Mouse (Mus musculus): Measurements from ENCODE around the gene Faim2.

Faim2 gene

GRCm38 (mm10) chr15:99463194-99463593, 64.8 kb downstream of the Faim2 start:
- DNase-seq (ENCODE audit: low spot score in 2 of 2), result no peak

- DNase-seq (ENCODE audit: low spot score in 2 of 2), result peak; percentile 85 to 86
Observed at GRCm38 (mm10) chr15:99457606-99458401, 70.2 kb downstream of the Faim2 start, which contains the start of gene Nckap5l. TSS of gene Nckap5l (minus strand) at chr15:99457748.

GRCm38 (mm10) chr15:99456963-99457605, 70.9 kb downstream of the Faim2 start:
- peak; percentile 26 to 32 for DNase-seq (ENCODE audit: low spot score in 2 of 2)

- DNase-seq (ENCODE audit: low spot score in 2 of 2), result no peak
Observed at GRCm38 (mm10) chr15:99456338-99456962, 71.5 kb downstream of the Faim2 start.

DNA sequence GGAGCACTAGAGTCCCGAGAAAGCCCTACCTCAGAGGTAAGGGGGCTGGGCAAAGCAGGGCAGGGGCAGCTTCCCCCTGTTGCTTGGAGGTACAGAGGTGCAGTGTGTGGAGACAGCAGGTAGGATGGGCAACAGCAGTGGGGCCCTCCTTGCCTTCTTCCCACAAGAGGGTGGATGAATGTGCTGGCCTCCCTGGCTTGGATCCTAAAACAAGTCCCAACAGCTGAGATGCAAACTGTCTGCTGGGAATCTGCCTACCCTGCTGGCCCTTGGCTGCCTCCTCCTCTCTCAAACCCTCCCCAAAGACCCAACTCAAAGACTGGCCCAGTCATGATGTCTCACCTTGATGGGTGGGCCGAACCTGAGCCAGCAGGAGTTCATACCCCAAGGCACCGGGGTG, 72.5 kb downstream of the Faim2 start:
- DNase-seq (ENCODE audit: low spot score in 2 of 2), result no peak

DNA sequence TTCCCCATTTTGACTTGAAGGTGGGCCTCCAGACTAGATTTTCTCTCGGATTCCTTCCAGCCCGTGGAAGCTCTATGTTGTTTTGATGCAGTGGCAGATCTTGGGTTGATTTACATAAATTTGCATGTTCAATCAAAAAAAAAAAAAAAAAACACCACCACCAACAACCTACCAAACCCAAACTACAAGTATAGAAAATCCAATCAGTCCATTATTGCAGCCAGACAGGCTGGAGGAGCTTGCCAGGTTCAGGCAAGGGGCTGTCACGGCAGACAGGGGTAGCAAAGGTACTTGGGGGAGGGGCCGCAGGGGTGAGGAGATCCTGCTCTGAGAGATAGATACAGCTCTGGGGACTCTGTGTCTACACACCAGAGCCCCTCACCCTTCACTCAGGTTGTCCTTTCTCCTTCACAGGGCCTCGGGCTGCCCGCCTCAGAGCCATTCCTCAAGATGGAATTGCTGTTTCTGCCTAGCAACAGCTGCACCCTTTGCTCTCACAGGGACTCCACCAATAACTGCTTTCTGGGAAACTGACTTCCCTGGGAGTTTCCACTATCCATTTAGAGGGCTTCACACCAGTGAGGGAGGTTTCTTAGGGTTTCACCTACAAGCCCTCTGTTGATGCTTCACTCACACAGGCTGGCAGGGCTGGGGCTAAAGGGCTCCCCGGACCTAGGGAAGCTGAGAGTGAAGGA, 73.2 kb downstream of the Faim2 start:
- no peak for DNase-seq (ENCODE audit: low spot score in 2 of 2)

- no peak for DNase-seq (ENCODE audit: low spot score in 2 of 2)
Observed at GRCm38 (mm10) chr15:99453153-99453900, 74.6 kb downstream of the Faim2 start.

GRCm38 (mm10) chr15:99449751-99450280, 78.1 kb downstream of the Faim2 start:
- DNase-seq (ENCODE audit: low spot score in 2 of 2), result no peak

GRCm38 (mm10) chr15:99449131-99449750, 78.7 kb downstream of the Faim2 start:
- DNase-seq (ENCODE audit: low spot score in 2 of 2), result no peak
